Mouse (Mus musculus): ENCODE measurements at regions not wholly inside any gene's neighbourhood (a gene's known extent, or its start where the extent isn't known, plus 50 kb on each side); places are given as distances from the start of the nearest gene placed in this dataset.

DNA sequence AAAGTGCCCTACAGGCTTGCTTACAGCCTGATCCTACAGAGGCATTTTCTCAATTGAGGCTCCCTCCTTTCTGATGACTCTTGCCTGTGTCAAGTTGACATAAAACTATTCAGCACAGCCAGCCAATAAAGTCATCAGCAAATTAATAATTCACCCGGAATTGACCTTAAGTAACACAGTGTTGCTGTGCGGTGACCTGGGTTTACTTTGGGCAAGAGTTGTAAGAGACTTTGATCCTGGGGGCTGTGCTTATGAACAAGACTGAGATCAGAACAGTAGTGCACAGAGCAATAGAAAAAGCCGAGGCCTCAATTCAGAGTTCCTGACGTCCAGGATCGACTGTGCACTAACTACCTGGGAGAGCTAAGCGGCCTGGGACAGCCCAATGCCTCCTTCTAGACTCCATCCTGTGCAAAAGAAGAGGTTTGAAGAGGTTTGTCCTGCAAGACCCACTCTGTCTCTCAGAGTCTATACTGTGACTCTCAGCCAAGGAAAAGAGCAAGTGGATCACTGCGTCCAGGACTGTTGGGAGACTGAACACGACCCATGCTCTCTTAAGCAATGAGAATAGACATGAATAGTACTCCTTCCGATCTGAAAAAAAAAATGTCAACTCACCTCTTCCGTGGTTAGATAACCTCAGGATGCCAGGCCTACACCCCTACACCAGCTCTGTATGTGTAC lies 208.7 kb upstream of the Cadm1 start:
- TF ChIP-seq ELF1 (IDR thresholded peaks at IDR 0.05; ENCODE audit: low read depth, low read length) (no peak), EP300 (IDR thresholded peaks at IDR 0.05; ENCODE audit: low read length) (no peak), ZC3H11A (IDR thresholded peaks at IDR 0.05; ENCODE audit: low read depth, low read length) (no peak), POLR2A (IDR thresholded peaks at IDR 0.05; ENCODE audit: low read depth, low read length) (no peak), CTCF (conservative IDR thresholded peaks at IDR 0.05 in 1 of 2, IDR thresholded peaks at IDR 0.05 in 1 of 2; ENCODE audit: low read depth in 2 of 2, low read length in 2 of 2) (no peak), E2F4 (IDR thresholded peaks at IDR 0.05; ENCODE audit: insufficient replicate concordance, low read depth, low read length) (no peak), HCFC1 (IDR thresholded peaks at IDR 0.05; ENCODE audit: low read depth, low read length) (no peak), POLR2AphosphoS2 (IDR thresholded peaks at IDR 0.05; ENCODE audit: low read depth, low read length) (no peak), RAD21 (IDR thresholded peaks at IDR 0.05; ENCODE audit: low read depth, low read length) (no peak), GABPA (IDR thresholded peaks at IDR 0.05; ENCODE audit: insufficient replicate concordance, low read depth, low read length) (no peak), ZNF384 (IDR thresholded peaks at IDR 0.05; ENCODE audit: low read depth, low read length) (no peak), MAX (IDR thresholded peaks at IDR 0.05; ENCODE audit: low read length) (no peak), CHD1 (IDR thresholded peaks at IDR 0.05; ENCODE audit: low read depth, low read length) (no peak)
